Mouse (Mus musculus) 416B (cell line): ENCODE measurements at regions not wholly inside any gene's neighbourhood (a gene's known extent, or its start where the extent isn't known, plus 50 kb on each side); places are given as distances from the start of the nearest gene placed in this dataset.
A peak's percentile ranks its signal among the peaks of the same experiment; 100 is the strongest.

Experiments
- DNase-seq: peaks from one replicate; pipeline ENCODE4 v3.0.0; 2011; ENCODE audit warnings: low read depth

GRCm38 (mm10) chr2:123267036-123267435 lies 502.0 kb downstream of the Sqor start:
- DNase-seq, result no peak

- no peak for DNase-seq
Observed at GRCm38 (mm10) chr2:123274866-123275735, 510.1 kb downstream of the Sqor start.

- no peak for DNase-seq
Observed at GRCm38 (mm10) chr2:123275736-123276330, 510.8 kb downstream of the Sqor start.

DNA sequence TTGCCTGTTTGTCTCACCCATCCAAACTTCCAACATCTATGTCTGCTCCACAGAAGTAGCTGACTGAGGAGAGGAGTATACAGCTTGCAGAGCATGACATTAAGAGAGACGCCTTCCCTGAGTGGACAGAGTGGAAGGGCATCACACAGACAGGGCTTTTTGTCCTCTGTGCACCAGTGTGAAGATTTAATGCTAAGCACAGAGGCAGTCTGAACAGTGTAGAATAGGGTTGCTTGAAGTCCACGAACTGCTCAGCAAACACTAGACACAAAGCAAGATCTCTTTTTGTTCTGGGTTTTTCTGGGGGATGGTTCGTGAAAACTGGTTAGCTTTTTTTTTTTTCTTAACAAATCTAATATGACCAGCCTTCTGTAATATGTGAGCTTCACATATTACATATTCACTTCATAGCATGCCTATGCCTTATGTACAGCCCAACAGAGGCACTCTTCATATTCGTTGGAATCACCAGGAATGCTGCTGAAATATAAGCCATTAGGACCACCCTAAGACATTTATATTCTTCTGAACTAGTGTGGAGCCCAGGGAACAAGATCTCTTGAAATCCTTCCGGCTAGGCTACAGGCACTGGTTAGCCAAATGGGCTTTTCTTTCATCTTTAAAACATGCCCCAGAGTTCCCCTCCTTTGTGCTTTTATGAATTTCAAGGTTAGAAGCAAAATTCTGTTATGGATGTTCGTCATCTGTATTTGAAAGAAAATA lies 546.7 kb downstream of the Sqor start:
- no peak for DNase-seq

DNA sequence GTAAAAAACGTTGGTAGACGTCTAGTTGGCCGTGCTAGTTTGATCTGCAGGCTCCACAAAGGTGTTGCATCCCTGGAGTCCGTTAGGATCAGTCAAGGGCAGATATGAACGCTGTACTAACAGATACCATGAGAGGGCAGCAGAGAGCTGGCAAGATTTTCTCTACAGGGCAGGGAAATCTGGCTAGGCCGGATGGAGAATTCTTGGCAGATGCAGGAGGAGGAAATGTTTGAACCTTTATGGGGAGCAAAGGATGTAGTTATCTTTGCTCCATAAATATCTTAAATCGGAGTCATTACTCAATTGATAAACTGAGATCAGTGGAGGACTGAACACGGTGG lies 547.2 kb downstream of the Sqor start:
- peak; percentile 33 for DNase-seq

DNA sequence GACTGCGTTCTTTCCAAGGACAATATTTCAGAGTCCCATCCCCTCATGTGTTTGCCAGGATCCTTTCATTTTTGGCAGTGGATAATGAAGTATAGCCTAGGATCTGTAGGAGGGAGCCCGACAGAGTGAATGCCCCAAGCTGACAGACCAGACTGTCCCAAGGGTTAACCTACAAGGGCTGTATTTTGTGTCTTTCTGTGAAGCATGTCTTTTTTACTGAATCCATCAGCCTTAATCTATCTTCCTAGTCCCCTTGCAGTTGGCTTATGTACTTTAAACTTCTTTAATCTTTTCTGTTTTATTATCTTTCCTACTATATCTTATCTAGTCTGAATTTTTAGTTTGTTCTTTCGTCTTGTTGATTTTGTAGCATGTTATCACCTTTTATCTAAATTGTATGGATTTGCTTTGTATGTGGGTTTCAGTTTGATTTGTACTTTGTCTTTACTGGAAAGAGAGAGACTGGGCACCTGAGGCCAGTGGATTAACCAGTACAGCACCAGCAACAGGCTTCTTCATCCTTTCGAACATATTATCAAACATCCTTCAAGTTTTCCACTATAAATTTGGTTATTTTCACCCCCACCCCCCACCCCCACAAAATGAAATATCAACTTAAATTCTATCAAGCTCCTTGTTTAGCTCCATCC lies 555.5 kb downstream of the Sqor start:
- no peak for DNase-seq

- no peak for DNase-seq
Observed at GRCm38 (mm10) chr2:123323769-123324168, 558.7 kb downstream of the Sqor start.

DNA sequence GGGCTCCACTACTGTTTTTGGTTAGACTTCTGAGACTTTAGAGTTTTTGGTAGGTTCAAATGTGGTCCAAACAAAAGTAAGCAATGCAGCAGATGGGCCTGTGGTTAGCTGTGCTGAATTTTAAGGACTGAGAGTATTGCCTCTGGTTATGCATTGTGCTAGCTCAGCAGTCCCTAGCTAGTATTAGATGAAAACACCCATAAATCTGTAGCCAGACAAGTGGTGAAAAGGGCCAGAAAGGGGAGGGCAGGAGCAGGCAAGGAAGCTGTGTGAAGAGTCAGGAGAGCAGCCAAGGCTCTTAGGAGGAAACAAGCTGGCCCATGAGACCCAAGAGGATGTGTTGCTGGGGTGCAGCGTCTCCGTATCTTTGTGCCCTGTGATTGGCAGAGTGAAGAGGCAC lies 559.9 kb downstream of the Sqor start:
- DNase-seq, result no peak

GRCm38 (mm10) chr2:123349625-123350346 lies 584.7 kb downstream of the Sqor start:
- no peak for DNase-seq

DNA sequence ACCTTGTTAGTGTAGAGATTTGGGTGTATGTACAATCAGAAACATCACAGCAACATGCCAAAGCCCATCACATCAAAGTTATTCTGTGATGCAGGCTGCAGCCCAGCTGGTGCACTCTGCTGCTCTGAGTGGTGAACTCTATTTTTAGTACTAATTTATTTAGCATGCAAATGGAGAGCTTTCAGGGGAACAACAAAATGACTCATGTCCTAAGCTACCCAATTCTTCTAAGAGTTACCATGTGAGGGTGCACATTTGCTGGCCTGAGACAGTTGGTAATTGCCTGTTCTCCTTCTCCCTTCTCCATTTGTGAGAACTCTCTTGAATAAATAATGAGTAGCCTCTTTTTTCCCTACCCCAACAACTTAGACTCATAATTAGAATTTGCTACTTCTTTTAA lies 599.2 kb downstream of the Sqor start:
- no peak for DNase-seq

DNA sequence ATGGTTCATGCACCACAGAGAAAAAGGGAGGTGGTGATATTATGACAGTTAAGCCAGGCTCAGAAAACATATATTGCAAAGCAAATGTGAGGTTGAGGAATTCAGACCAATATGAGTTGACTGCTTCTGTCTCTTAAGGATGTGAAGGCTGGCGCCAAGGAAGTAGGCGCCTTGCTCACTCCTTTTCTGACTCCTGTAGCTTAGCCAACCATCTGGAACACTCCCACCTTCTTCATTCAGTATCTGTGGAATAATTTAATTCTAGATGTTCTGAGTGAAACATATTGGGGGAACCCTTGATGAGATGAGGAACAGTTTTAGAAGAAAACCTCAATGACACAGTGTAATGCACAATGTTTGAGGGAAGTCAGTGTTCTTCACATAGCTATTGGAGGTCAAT lies 601.5 kb downstream of the Sqor start:
- no peak for DNase-seq

GRCm38 (mm10) chr2:123385622-123386418 lies 620.8 kb downstream of the Sqor start:
- no peak for DNase-seq

GRCm38 (mm10) chr2:123386773-123387604 lies 622.0 kb downstream of the Sqor start:
- DNase-seq, result no peak

DNA sequence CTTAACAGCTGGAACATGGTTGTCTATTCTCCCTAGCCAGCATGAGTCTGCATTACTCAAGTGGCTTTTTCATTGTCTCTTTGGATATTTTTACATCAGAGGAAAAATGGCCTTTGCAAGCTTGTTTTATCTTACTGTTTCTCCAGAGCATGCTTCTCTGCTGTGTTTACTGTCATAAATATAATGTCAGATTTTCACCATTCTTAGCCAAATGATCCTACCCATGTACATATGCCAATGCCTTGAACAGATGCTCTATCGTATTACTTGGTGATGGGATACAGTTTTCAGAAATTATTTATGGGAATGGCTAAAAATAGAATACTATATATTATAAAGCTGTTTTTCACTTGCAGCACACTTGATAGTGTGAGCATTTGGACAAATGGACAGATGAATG lies 625.9 kb downstream of the Sqor start:
- no peak for DNase-seq

- DNase-seq, result no peak
Observed at GRCm38 (mm10) chr2:123394296-123394695, 629.3 kb downstream of the Sqor start.

DNA sequence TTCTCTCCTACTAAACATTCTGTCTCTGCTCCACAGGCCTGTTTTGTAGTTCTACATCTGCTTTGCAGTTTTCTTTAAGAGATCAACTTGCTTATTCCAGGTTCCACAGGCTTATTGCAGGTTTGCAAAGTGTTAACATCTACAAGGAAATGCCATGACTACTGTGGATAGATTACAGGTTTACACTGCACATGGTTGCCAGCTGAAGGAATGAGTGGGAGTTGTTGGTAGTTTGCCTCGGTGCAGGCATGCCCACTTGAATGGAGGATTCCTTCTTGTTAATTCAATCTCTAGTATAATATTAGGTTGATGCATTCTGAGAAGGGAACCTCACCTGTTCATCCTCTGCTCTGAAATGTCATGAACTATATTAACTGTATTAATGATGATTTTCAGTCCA lies 632.5 kb downstream of the Sqor start:
- DNase-seq, result no peak

- no peak for DNase-seq
Observed at GRCm38 (mm10) chr2:123401064-123401463, 636.0 kb downstream of the Sqor start.

DNA sequence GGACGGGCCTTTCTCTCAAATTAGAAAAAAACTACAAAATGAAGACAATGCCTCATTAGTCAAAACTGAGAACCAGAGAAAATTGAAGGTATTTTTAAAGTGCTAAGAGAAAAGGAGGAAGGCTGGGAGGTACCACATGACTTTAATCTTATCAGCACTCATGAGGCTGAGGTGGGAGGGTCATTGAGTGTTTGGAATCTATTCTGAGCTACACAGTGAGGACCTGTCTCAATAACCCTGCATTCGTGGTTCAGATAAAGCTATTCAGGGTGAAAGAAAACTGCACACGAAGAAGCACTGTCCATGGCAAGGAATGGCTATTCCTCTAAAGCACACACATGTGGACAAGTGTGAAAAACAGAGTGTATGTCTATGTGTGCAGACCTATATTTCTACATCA lies 644.0 kb downstream of the Sqor start:
- no peak for DNase-seq

DNA sequence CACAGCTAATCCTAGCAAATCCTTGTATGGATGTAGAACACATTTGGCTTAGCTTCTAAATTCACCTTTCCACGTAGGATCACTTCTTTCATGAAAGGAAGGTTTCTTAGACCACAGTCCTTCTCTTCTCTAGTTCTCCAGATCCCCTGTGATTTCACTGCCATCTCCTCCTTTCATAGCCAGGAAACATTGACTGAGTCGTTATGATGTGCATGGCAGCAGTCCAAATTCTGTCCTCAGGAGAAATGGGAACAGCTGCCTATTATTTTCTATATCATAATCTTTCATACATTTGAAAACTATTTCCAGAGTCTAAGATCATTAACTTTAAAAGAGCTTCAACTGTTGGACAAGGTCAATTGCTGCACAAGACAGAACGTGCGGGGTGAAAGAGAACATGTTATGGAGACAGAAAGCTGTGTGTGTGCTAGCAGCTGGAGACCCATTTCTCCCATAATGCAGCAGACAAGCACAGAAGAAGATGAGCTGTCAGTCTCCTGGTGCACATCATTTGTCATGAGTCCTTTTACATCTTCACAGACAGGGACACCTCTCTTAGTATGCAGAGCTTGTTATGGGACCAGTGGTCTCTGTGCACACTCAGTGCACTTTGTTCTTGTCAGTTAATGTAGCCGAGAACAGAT lies 631.6 kb upstream of the Sema6d start:
- DNase-seq, result no peak

DNA sequence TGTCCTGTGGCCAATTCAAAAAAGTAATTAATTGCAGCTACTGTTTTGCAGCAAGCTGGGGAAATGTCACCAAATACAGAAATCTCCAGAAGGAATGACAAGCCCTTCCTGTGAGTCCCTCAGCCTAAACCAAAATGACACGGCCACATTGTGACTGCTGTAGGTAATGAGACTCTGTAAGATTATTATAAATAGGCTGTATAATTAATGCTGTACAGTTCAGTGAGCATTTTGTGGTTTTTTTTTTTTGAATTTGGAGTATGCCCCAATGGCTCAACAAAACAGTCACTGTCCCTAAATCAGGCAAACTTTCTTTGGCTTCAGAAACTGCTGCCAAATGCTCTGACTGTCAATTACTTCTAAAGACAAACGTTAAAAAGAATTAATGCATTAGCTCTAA lies 615.9 kb upstream of the Sema6d start:
- no peak for DNase-seq
